Mouse (Mus musculus) intestine, embryonic 14.5 days (tissue): ENCODE data around the gene Trim54. TPM values are rescaled to one million over a fixed set of nuclear protein-coding genes. Genes with fewer than 3 reads are reported as not detected.

Experiments used
- ATAC-seq: fragments of 200-750 bp; cut with Nextera tagmentation; replicated peaks from 2 replicates; pipeline ENCODE4 v1.8.0; 2017; ENCODE audit warnings: low read depth, moderate number of reproducible peaks, moderate TSS enrichment, moderate library complexity; ENCODE audit not compliant: low FRiP score, low TSS enrichment
- DNase-seq: peaks from one replicate; pipeline ENCODE4 v3.0.0-alpha.2; 2018; ENCODE audit warnings: low spot score
- H3K27ac ChIP-seq: fragments of 300-500 bp; sonication (generic); 2 replicates; pipeline ENCODE4 v1.5.1; 2014; ENCODE audit warnings: low read depth, mild to moderate bottlenecking, control low read depth
- H3K27me3 ChIP-seq: fragments of 300-500 bp; sonication (generic); replicated peaks from 2 replicates; pipeline ENCODE4 v1.6.1; 2014; ENCODE audit warnings: low read length, control low read depth; ENCODE audit not compliant: control insufficient read depth, insufficient read depth
- H3K36me3 ChIP-seq: fragments of 300-500 bp; sonication (generic); 2 replicates; pipeline ENCODE4 v1.6.1; 2014; ENCODE audit warnings: low read length, control low read depth; ENCODE audit not compliant: control insufficient read depth, insufficient read depth
- H3K4me1 ChIP-seq: fragments of 300-500 bp; sonication (generic); replicated peaks from 2 replicates; pipeline ENCODE4 v1.6.1; 2014; ENCODE audit warnings: low read length, control low read depth, mixed read lengths; ENCODE audit not compliant: control insufficient read depth, insufficient read depth
- H3K4me2 ChIP-seq: fragments of 300-500 bp; sonication (generic); 2 replicates; pipeline ENCODE4 v1.6.1; 2014; ENCODE audit warnings: low read length
- H3K4me3 ChIP-seq: fragments of 300-500 bp; sonication (generic); 2 replicates; pipeline ENCODE4 v1.5.1; 2014; ENCODE audit warnings: low read depth, low read length, control low read depth, mixed read lengths
- H3K9ac ChIP-seq: fragments of 300-500 bp; sonication (generic); 2 replicates; pipeline ENCODE4 v1.6.1; 2014; ENCODE audit warnings: mild to moderate bottlenecking, low read length
- H3K9me3 ChIP-seq: fragments of 300-500 bp; sonication (generic); 2 replicates; pipeline ENCODE4 v1.6.1; 2016; ENCODE audit warnings: low read length, control low read depth; ENCODE audit not compliant: control insufficient read depth
- WGBS: fragments of 180-500 bp; shearing (Covaris S2); extraction: QIAGEN DNeasy Blood & Tissue Kit; methylation state at CpG from one replicate; pipeline ENCODE4 v1.1.7; 2014; 5-methylcytosine and 5-hydroxymethylcytosine counted together
- polyA plus RNA-seq: library from polyadenylated mRNA; unstranded; fragments of >200 nt; fragmentation: Nextera tagmentation; extraction: Ambion mirVana; gene quantifications from 2 replicates; pipeline ENCODE4 v1.2.1, GENCODE M21; 2014

Gene Trim54
- polyA plus RNA-seq, 1 experiment from 2014 or later: not detected

DNA sequence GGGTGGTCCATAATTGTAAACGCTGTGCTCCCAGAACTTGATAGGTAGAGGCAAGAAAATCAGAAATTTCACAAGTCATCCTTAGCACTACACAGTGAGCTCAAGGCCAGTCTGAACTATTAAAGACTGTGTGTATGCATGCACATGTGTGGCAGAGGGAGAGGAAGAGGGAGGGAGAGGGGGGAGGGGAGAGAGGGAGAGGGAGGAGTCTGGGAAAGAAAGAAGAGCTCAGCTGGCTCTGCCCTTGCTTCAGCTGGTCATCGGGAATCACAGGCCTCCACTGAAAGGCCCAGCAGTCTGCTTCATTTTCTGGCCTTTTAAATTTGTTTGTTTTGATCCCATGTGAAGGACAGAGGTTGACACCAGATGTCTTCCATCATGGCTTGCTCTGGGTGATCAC is 7.0 kb downstream of the Trim54 start:
- no peak for DNase-seq
- Histone ChIP-seq H3K4me3 (no peak overlapping the region), H3K27me3 (no peaks in the 10 kb centered on the region), H3K9ac (no peak overlapping the region), H3K9me3 (no peaks in the 10 kb centered on the region), H3K4me1 (no peaks in the 10 kb centered on the region), H3K4me2 (no peak overlapping the region), H3K36me3 (no peaks in the 10 kb centered on the region), H3K27ac (no peak overlapping the region)
- ATAC-seq: no peak
- 40% methylated on average over 2 of the region's 2 CpGs for WGBS

DNA sequence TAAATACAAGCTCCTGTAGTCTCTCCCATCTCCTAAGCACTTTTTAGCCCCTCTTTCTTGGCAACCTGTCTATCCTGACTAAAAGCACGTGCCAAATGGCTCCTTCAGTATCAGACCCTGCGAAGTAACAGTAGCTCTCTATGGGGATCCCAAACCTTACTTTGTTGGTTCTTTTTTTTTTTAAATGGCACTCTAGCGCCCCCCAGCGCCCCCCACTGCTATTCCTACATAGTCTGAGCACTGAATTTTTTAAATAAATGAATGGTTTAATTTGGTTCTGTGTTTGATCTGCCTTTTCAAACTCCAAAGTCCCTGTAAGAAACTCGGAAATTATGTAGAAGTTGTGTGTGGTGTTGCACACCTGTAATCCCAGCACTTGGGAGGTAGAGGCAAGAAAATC is 9.5 kb downstream of the Trim54 start:
- Histone ChIP-seq H3K9ac (no peak overlapping the region), H3K9me3 (no peaks in the 10 kb centered on the region), H3K27ac (no peak overlapping the region), H3K4me3 (no peak overlapping the region), H3K4me1 (no peaks in the 10 kb centered on the region), H3K4me2 (no peak overlapping the region), H3K36me3 (no peaks in the 10 kb centered on the region), H3K27me3 (0 out of 2 replicates have a peak, but pooled peaks cover 5% of the 10 kb centered on the region)
- ATAC-seq (no peak), DNase-seq (no peak)
- 38% methylated on average over 5 of the region's 5 CpGs for WGBS

- Histone ChIP-seq H3K9ac (no peak overlapping the region), H3K4me1 (peaks cover 8% of the 10 kb centered on the region; the same call in 1 of the 2 replicates), H3K36me3 (peaks cover 8% of the 10 kb centered on the region), H3K9me3 (no peaks in the 10 kb centered on the region), H3K27ac (no peak overlapping the region), H3K4me3 (no peak overlapping the region), H3K27me3 (peaks cover 63% of the 10 kb centered on the region), H3K4me2 (no peak overlapping the region)
- DNase-seq: no peak
- ATAC-seq: no peak
- 3% methylated on average over 33 of the region's 33 CpGs for WGBS
Measured at GRCm38 (mm10) chr5:31136730-31137424, 20.4 kb downstream of the Trim54 start.

- no peak overlapping the region for H3K9ac ChIP-seq
- no peaks in the 10 kb centered on the region for H3K9me3 ChIP-seq
- under 1% methylated on average over 13 of the region's 13 CpGs for WGBS
- DNase-seq (peak; percentile 52), ATAC-seq (no peak)
- peak overlapping the region; percentile 29 for H3K4me2 ChIP-seq
- peaks cover 63% of the 10 kb centered on the region for H3K27me3 ChIP-seq
- H3K36me3 ChIP-seq: peaks cover 10% of the 10 kb centered on the region
- peak overlapping the region; percentile 20; the same call in 1 of the 2 replicates for H3K4me3 ChIP-seq
- peaks cover 8% of the 10 kb centered on the region; the same call in 1 of the 2 replicates for H3K4me1 ChIP-seq
- no peak overlapping the region for H3K27ac ChIP-seq
Measured at GRCm38 (mm10) chr5:31137658-31138057, 21.1 kb downstream of the Trim54 start.

DNA sequence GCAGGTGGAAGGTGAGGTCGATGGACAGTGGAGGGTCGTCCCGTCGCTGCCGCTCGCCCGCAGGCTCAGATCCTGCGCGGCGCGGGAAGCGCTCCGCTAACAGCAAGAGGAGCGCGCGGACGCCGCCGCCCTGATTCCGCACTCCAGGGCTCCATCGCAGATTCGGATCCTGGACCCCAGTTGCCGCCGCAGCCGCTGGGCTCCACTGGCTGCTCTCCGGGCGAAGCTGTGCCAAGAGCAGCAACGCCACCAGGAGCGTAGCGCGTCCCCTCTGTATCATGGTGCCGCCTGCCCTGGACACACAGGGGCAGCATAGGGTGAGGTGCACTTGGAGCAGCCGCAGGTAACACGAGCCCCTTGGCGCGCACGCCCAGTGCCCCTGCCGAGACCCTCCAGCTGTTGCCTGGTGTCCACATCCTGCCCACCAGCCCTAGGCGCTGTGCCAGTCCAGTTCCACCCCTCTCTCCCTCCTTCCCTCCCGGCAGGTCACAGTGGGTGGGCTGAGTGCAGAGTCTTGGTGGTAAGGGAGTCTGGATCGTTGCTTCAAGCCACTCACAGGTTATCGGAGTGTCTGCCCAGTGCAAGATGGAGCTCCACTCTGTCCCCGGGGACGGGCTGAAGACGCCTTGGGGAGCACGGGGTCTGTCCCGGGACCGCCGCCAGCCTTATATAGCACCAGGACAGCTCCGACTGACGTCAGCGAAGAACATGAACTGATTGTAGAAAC is 21.9 kb downstream of the Trim54 start, which contains the start of gene Ucn:
TSS of gene Ucn (minus strand) at position 589 of the 727 bp plus-strand sequence.
- 2% methylated on average over 49 of the region's 52 CpGs for WGBS
- H3K4me3 ChIP-seq: peak within 1 kb of the TSS; percentile 20
- peak within 1 kb of the TSS; percentile 29 for H3K4me2 ChIP-seq
- DNase-seq (peak; percentile 55), ATAC-seq (0 out of 2 replicates have a peak, but pooled peaks have one; percentile 24)
- H3K4me1 ChIP-seq: peaks cover 8% of the 10 kb centered on the region; the same call in 1 of the 2 replicates
- H3K27ac ChIP-seq: no peak within 1 kb of the TSS
- H3K36me3 ChIP-seq: peaks cover 10% of the 10 kb centered on the region
- H3K9me3 ChIP-seq: no peaks in the 10 kb centered on the region
- H3K9ac ChIP-seq: no peak within 1 kb of the TSS
- peaks cover 63% of the 10 kb centered on the region for H3K27me3 ChIP-seq

DNA sequence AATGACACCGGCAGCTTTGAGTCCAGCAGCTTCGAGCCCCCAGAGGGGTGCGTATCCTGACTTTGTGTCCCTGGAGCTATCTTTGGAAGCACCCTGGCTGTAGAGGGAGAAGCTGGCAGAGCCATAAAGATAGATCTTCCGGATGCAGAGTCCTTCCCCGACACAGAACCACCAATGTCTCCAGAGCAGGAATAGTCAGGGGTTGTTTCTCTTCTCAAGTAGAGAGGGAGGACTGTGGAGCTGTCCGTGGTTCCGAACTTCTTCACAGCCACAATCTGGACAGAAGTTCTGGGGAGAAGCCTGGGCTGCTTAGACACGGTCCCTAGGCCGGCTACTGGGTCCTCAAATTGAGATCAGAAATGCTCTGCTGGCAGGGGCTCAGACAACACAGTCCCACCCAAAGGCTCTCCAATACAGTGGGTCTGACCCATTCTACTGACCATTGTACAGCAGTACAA is 22.5 kb downstream of the Trim54 start:
- H3K4me2 ChIP-seq: peak overlapping the region; percentile 29; the same call in 1 of the 2 replicates
- peak; percentile 75 for DNase-seq

DNA sequence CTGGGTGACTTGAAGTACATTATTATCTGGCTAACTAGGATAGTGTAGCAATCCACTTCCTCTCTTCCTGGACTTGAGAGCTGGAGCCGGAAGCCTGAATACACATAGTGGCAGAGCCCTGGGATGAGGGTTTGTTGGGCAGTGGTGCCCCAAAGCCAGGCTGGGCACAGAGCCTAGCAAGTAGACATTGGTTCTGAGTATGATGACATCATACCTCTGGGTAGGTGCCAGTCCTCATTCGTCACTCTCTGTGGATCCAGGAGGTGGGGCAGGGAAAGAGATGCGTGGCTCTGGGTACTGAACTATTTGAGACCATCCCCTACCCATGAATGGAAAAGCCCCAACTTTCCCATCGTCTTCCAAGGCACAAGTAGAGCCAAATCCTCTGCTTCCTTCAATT is 33.3 kb downstream of the Trim54 start:
- DNase-seq (no peak), ATAC-seq (no peak)
- no peak overlapping the region for H3K9ac ChIP-seq
- H3K9me3 ChIP-seq: no peaks in the 10 kb centered on the region
- 82% methylated on average over 4 of the region's 4 CpGs for WGBS
- no peaks in the 10 kb centered on the region for H3K27me3 ChIP-seq
- no peaks in the 10 kb centered on the region; the same call in 1 of the 2 replicates for H3K4me1 ChIP-seq
- no peak overlapping the region for H3K4me2 ChIP-seq
- no peak overlapping the region for H3K4me3 ChIP-seq
- no peak overlapping the region for H3K27ac ChIP-seq
- peaks cover 11% of the 10 kb centered on the region; the same call in 1 of the 2 replicates for H3K36me3 ChIP-seq

More for the DNA sequence above, 22.5 kb downstream of the Trim54 start:
- Histone ChIP-seq H3K27me3 (peaks cover 63% of the 10 kb centered on the region), H3K9me3 (no peaks in the 10 kb centered on the region), H3K9ac (no peak overlapping the region), H3K4me3 (peak overlapping the region; percentile 20; the same call in 1 of the 2 replicates), H3K27ac (no peak overlapping the region), H3K36me3 (peaks cover 15% of the 10 kb centered on the region), H3K4me1 (peaks cover 8% of the 10 kb centered on the region; the same call in 1 of the 2 replicates)
- WGBS: 13% methylated on average over 9 of the region's 9 CpGs
- ATAC-seq: no peak

DNA sequence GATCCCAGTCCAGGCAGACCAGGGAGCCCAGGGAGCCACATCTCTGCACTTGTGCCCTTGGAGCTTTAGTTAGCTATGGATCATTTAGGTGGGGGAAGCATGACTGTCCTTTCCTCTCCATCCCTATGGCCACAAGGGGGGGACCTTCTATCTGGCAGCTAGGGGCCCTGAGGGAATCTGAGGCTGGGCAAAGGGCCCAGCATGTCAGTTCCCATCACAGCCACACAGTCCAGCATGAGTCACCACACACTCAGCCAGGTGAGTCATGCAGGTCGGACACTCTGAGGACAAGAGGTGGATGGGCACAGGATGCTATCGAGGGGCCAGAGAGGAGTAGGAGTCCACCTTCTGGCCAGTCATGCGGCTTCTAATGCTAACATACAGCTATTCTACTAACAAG is 35.2 kb downstream of the Trim54 start:
- Histone ChIP-seq H3K27me3 (no peaks in the 10 kb centered on the region), H3K9me3 (no peaks in the 10 kb centered on the region), H3K9ac (no peak overlapping the region), H3K4me3 (no peak overlapping the region), H3K4me1 (no peaks in the 10 kb centered on the region; the same call in 1 of the 2 replicates), H3K4me2 (no peak overlapping the region), H3K27ac (no peak overlapping the region), H3K36me3 (peaks cover 18% of the 10 kb centered on the region)
- 81% methylated on average over 3 of the region's 3 CpGs for WGBS
- no peak for DNase-seq
- no peak for ATAC-seq
